Mouse (Mus musculus) embryo, embryonic 11.5 days (tissue): ENCODE data around the gene Brms1l.
"Not testable (repeated sequence)": the region's sequence is repeated elsewhere in the genome, so short reads cannot be mapped to it uniquely, and the experiment has no call there.

ENCODE experiments used
- DNase-seq: peaks from one replicate; pipeline ENCODE4 v3.0.0-alpha.2; 2012; ENCODE audit warnings: low read depth, low spot score

Brms1l gene

GRCm38 (mm10) chr12:55836199-55836951 lies at the start of gene Brms1l:
Gene Brms1l, plus strand, starts transcription at chr12:55836324.
- DNase-seq: peak; percentile 96

- not testable (repeated sequence) for DNase-seq
These were observed 41.6 kb upstream of the Brms1l start for GRCm38 (mm10) chr12:55794485-55794884.

GRCm38 (mm10) chr12:55797103-55797502 lies 39.0 kb upstream of the Brms1l start:
- DNase-seq: no peak

- DNase-seq: no peak
These were observed 37.4 kb upstream of the Brms1l start for GRCm38 (mm10) chr12:55798745-55799144.

- no peak for DNase-seq
These were observed 36.0 kb upstream of the Brms1l start for GRCm38 (mm10) chr12:55800144-55800543.

- no peak for DNase-seq
These were observed 35.0 kb upstream of the Brms1l start for GRCm38 (mm10) chr12:55801131-55801530.

GRCm38 (mm10) chr12:55805035-55805434 lies 31.1 kb upstream of the Brms1l start:
- DNase-seq: no peak

GRCm38 (mm10) chr12:55816488-55816887 lies 19.6 kb upstream of the Brms1l start:
- DNase-seq: no peak

GRCm38 (mm10) chr12:55820119-55820660 lies 15.9 kb upstream of the Brms1l start:
- no peak for DNase-seq

- DNase-seq: peak; percentile 90
These were observed 15.3 kb upstream of the Brms1l start, which contains the start of gene Ralgapa1 for GRCm38 (mm10) chr12:55820661-55821314. Gene Ralgapa1, minus strand, starts transcription at chr12:55821167.

GRCm38 (mm10) chr12:55824027-55824426 lies 12.1 kb upstream of the Brms1l start:
- no peak for DNase-seq

- DNase-seq: no peak
These were observed 10.6 kb upstream of the Brms1l start for GRCm38 (mm10) chr12:55825537-55825936.

- no peak for DNase-seq
These were observed 5.0 kb upstream of the Brms1l start for GRCm38 (mm10) chr12:55831101-55831500.

- DNase-seq: no peak
These were observed 3.2 kb upstream of the Brms1l start for GRCm38 (mm10) chr12:55832961-55833360.

- DNase-seq: no peak
These were observed 2.1 kb upstream of the Brms1l start for GRCm38 (mm10) chr12:55833906-55834625.

GRCm38 (mm10) chr12:55834891-55835290 lies 1.2 kb upstream of the Brms1l start:
- no peak for DNase-seq

GRCm38 (mm10) chr12:55835857-55836198 lies 296 bp upstream of the Brms1l start:
- no peak for DNase-seq

GRCm38 (mm10) chr12:55837495-55837894 lies 1.4 kb downstream of the Brms1l start:
- DNase-seq: no peak

- no peak for DNase-seq
These were observed 10.6 kb downstream of the Brms1l start for GRCm38 (mm10) chr12:55846741-55847140.

- no peak for DNase-seq
These were observed 11.7 kb downstream of the Brms1l start for GRCm38 (mm10) chr12:55847851-55848250.

- DNase-seq: no peak
These were observed 14.5 kb downstream of the Brms1l start for GRCm38 (mm10) chr12:55850650-55851049.
